Mouse (Mus musculus) stomach, postnatal 0 days (tissue): ENCODE measurements at regions not wholly inside any gene's neighbourhood (a gene's known extent, or its start where the extent isn't known, plus 50 kb on each side); places are given as distances from the start of the nearest gene placed in this dataset.

Experiments used
- CTCF ChIP-seq: IDR thresholded peaks from 2 replicates; pipeline ENCODE4 v1.5.1; 2016; ENCODE audit warnings: antibody characterized with exemption, low read depth, mild to moderate bottlenecking, moderate library complexity
- EP300 ChIP-seq: optimal IDR thresholded peaks from 2 replicates; pipeline ENCODE3; 2016; ENCODE audit warnings: antibody characterized with exemption

DNA sequence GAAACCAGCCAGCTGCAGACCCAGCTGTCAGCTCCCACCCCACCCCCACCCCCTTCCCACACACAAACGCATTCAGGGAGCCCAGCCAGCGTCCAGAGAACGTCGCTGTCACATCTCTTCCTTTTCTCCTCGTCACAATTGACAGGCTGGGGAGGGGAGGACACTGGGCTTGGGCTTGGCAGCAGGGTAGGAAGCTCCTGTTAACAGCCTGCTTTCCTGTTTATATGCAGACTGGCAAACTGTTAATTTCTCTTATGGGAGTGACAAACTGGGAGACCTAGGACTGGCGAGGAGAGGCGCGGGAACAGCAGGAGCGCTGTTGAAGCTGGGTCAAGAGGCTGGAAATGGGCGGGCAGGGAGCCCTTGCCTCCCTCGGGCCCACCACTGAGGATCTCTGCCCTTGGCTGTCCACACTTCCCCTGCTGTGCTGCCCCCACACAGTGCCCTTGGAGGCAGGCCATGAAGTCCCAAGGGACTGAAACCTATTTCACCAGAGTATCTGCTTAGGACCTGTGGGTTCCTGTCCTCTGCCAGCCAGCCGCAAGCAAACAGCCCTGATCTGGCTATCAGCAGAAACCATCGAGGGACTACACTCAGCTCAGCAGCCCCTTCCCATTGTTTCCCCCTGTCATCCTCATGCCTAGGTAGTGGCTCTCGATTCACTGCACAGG lies 72.7 kb downstream of the Tmem17 start:
- TF ChIP-seq CTCF: no peak
- no peak for TF ChIP-seq EP300
